Mouse (Mus musculus) forebrain, postnatal 0 days (tissue): ENCODE measurements at regions not wholly inside any gene's neighbourhood (a gene's known extent, or its start where the extent isn't known, plus 50 kb on each side); places are given as distances from the start of the nearest gene placed in this dataset.
A peak's percentile ranks its signal among the peaks of the same experiment; 100 is the strongest.

Source experiments
- ATAC-seq: fragments of 200-750 bp; cut with Nextera tagmentation; 2 replicates; pipeline ENCODE4 v1.8.0; 2017; ENCODE audit warnings: mild to moderate bottlenecking, moderate library complexity
- DNase-seq: peaks from one replicate; pipeline ENCODE4 v3.0.0-alpha.2; 2015
- H3K27ac ChIP-seq: fragments of 300-500 bp; sonication (generic); 2 replicates; pipeline ENCODE4 v1.5.1; 2014; ENCODE audit warnings: low read depth, mild to moderate bottlenecking, antibody characterized with exemption, low read length, moderate library complexity, mixed read lengths
- H3K27me3 ChIP-seq: fragments of 300-500 bp; sonication (generic); 2 replicates; pipeline ENCODE4 v1.6.1; 2014; ENCODE audit warnings: mild to moderate bottlenecking, low read length, mixed read lengths; ENCODE audit not compliant: insufficient read depth
- H3K36me3 ChIP-seq: fragments of 300-500 bp; sonication (generic); 2 replicates; pipeline ENCODE4 v1.6.1; 2014; ENCODE audit warnings: mild to moderate bottlenecking, moderate library complexity; ENCODE audit not compliant: insufficient read depth
- H3K4me1 ChIP-seq: fragments of 300-500 bp; sonication (generic); 2 replicates; pipeline ENCODE4 v1.6.1; 2014; ENCODE audit warnings: antibody characterized with exemption; ENCODE audit not compliant: insufficient read depth
- H3K4me2 ChIP-seq: fragments of 300-500 bp; sonication (generic); 2 replicates; pipeline ENCODE4 v1.6.1; 2014; ENCODE audit warnings: low read depth, mild to moderate bottlenecking, moderate library complexity
- H3K4me3 ChIP-seq: fragments of 300-500 bp; sonication (generic); 2 replicates; pipeline ENCODE4 v1.5.1; 2014; ENCODE audit warnings: low read depth, low read length, mixed read lengths
- H3K9ac ChIP-seq: fragments of 300-500 bp; sonication (generic); 2 replicates; pipeline ENCODE4 v1.6.1; 2014; ENCODE audit warnings: mild to moderate bottlenecking
- H3K9me3 ChIP-seq: fragments of 300-500 bp; sonication (generic); 2 replicates; pipeline ENCODE4 v1.6.1; 2016; ENCODE audit warnings: low read length
- CTCF ChIP-seq: sonication (generic); IDR thresholded peaks from 2 replicates; pipeline ENCODE4 v1.5.1; 2016; ENCODE audit warnings: antibody characterized with exemption, control low read depth, low read depth
- WGBS: fragments of 180-500 bp; shearing (Covaris S2); extraction: QIAGEN DNeasy Blood & Tissue Kit; methylation state at CpG from one replicate; pipeline ENCODE4 v1.1.7; 2014; 5-methylcytosine and 5-hydroxymethylcytosine counted together

- Histone ChIP-seq H3K9me3 (no peaks in the 10 kb centered on the region), H3K9ac (no peak overlapping the region), H3K27ac (no peak overlapping the region), H3K4me1 (no peaks in the 10 kb centered on the region), H3K4me2 (no peak overlapping the region), H3K4me3 (no peak overlapping the region), H3K27me3 (no peaks in the 10 kb centered on the region), H3K36me3 (no peaks in the 10 kb centered on the region)
- DNase-seq (no peak), ATAC-seq (no peak)
- 77% methylated on average over 2 of the region's 2 CpGs for WGBS
- TF ChIP-seq CTCF: no peak
Observed at GRCm38 (mm10) chr11:64186590-64186989, 107.3 kb upstream of the Cox10 start.

GRCm38 (mm10) chr11:64180036-64180435 lies 100.8 kb upstream of the Cox10 start:
- Histone ChIP-seq H3K4me1 (no peaks in the 10 kb centered on the region), H3K27ac (no peak overlapping the region), H3K36me3 (no peaks in the 10 kb centered on the region), H3K4me2 (no peak overlapping the region), H3K4me3 (no peak overlapping the region), H3K9me3 (no peaks in the 10 kb centered on the region), H3K27me3 (no peaks in the 10 kb centered on the region), H3K9ac (no peak overlapping the region)
- 76% methylated on average over 2 of the region's 2 CpGs for WGBS
- ATAC-seq: no peak
- DNase-seq: no peak
- TF ChIP-seq CTCF: no peak

GRCm38 (mm10) chr11:64173421-64174062 lies 94.3 kb upstream of the Cox10 start:
- H3K4me2 ChIP-seq: no peak overlapping the region
- no peaks in the 10 kb centered on the region for H3K36me3 ChIP-seq
- H3K4me1 ChIP-seq: no peaks in the 10 kb centered on the region
- no peak overlapping the region for H3K4me3 ChIP-seq
- ATAC-seq (no peak), DNase-seq (no peak)
- no peak for TF ChIP-seq CTCF
- no peak overlapping the region for H3K27ac ChIP-seq
- 60% methylated on average over 4 of the region's 4 CpGs for WGBS
- H3K27me3 ChIP-seq: no peaks in the 10 kb centered on the region
- H3K9me3 ChIP-seq: no peaks in the 10 kb centered on the region
- H3K9ac ChIP-seq: no peak overlapping the region

- H3K4me1 ChIP-seq: no peaks in the 10 kb centered on the region
- peak; percentile 33 for DNase-seq
- no peaks in the 10 kb centered on the region for H3K36me3 ChIP-seq
- no peak overlapping the region for H3K4me2 ChIP-seq
- no peak overlapping the region for H3K4me3 ChIP-seq
- no peaks in the 10 kb centered on the region for H3K27me3 ChIP-seq
- TF ChIP-seq CTCF: no peak
- 56% methylated on average over 5 of the region's 5 CpGs for WGBS
- H3K27ac ChIP-seq: no peak overlapping the region
- no peak for ATAC-seq
- H3K9me3 ChIP-seq: no peaks in the 10 kb centered on the region
- H3K9ac ChIP-seq: no peak overlapping the region
Observed at GRCm38 (mm10) chr11:64172926-64173325, 93.7 kb upstream of the Cox10 start.

GRCm38 (mm10) chr11:64168626-64169025 lies 89.4 kb upstream of the Cox10 start:
- Histone ChIP-seq H3K4me3 (no peak overlapping the region), H3K27me3 (no peaks in the 10 kb centered on the region), H3K9ac (no peak overlapping the region), H3K36me3 (no peaks in the 10 kb centered on the region), H3K9me3 (no peaks in the 10 kb centered on the region), H3K4me2 (no peak overlapping the region), H3K27ac (no peak overlapping the region), H3K4me1 (no peaks in the 10 kb centered on the region)
- no peak for TF ChIP-seq CTCF
- peak; percentile 34 for DNase-seq
- ATAC-seq: no peak
- 47% methylated on average over 8 of the region's 8 CpGs for WGBS

- Histone ChIP-seq H3K36me3 (no peaks in the 10 kb centered on the region), H3K9ac (no peak overlapping the region), H3K4me3 (no peak overlapping the region), H3K4me2 (no peak overlapping the region), H3K27me3 (no peaks in the 10 kb centered on the region), H3K9me3 (no peaks in the 10 kb centered on the region), H3K4me1 (no peaks in the 10 kb centered on the region), H3K27ac (no peak overlapping the region)
- ATAC-seq (no peak), DNase-seq (no peak)
- TF ChIP-seq CTCF: no peak
- WGBS: 32% methylated on average over 6 of the region's 6 CpGs
Observed at GRCm38 (mm10) chr11:64164796-64165195, 85.5 kb upstream of the Cox10 start.

GRCm38 (mm10) chr11:64158281-64158680 lies 79.0 kb upstream of the Cox10 start:
- no peak for TF ChIP-seq CTCF
- 91% methylated on average over 5 of the region's 5 CpGs for WGBS
- no peaks in the 10 kb centered on the region for H3K36me3 ChIP-seq
- no peak overlapping the region for H3K27ac ChIP-seq
- DNase-seq (no peak), ATAC-seq (no peak)
- no peaks in the 10 kb centered on the region for H3K4me1 ChIP-seq
- no peaks in the 10 kb centered on the region for H3K27me3 ChIP-seq
- no peak overlapping the region for H3K9ac ChIP-seq
- no peaks in the 10 kb centered on the region for H3K9me3 ChIP-seq
- H3K4me2 ChIP-seq: no peak overlapping the region
- no peak overlapping the region for H3K4me3 ChIP-seq
